Mouse (Mus musculus): ENCODE measurements around the gene Ppdpf. TPM values are rescaled to one million over a fixed set of nuclear protein-coding genes. Genes with fewer than 3 reads are reported as not detected.
"Not testable (repeated sequence)": the region's sequence is repeated elsewhere in the genome, so short reads cannot be mapped to it uniquely, and the experiment has no call there.

The Ppdpf gene
- total and polyA plus RNA-seq, 3 experiments: 91.1 to 160 (median 91.9) TPM

- no peak for DNase-seq
These were observed 27.9 kb upstream of the Ppdpf start for GRCm38 (mm10) chr2:181159091-181159514.

GRCm38 (mm10) chr2:181159771-181160170, 27.3 kb upstream of the Ppdpf start:
- DNase-seq: no peak

GRCm38 (mm10) chr2:181160821-181161220, 26.2 kb upstream of the Ppdpf start:
- no peak for DNase-seq

GRCm38 (mm10) chr2:181166469-181166868, 20.6 kb upstream of the Ppdpf start:
- DNase-seq: no peak

GRCm38 (mm10) chr2:181174646-181175045, 12.4 kb upstream of the Ppdpf start:
- DNase-seq: no peak

GRCm38 (mm10) chr2:181178015-181178414, 9.0 kb upstream of the Ppdpf start:
- no peak for DNase-seq

- DNase-seq: no peak
These were observed 8.6 kb upstream of the Ppdpf start for GRCm38 (mm10) chr2:181178471-181178870.

GRCm38 (mm10) chr2:181180898-181181297, 6.1 kb upstream of the Ppdpf start:
- DNase-seq: no peak

GRCm38 (mm10) chr2:181186635-181187034, 412 bp upstream of the Ppdpf start:
- DNase-seq: peak; percentile 90

- DNase-seq: peak; percentile 18
These were observed 1.6 kb downstream of the Ppdpf start for GRCm38 (mm10) chr2:181188681-181189080.

- no peak for DNase-seq
These were observed 2.3 kb downstream of the Ppdpf start for GRCm38 (mm10) chr2:181189321-181189720.

GRCm38 (mm10) chr2:181191385-181191784, 4.3 kb downstream of the Ppdpf start:
- not testable (repeated sequence) for DNase-seq

- DNase-seq: no peak
These were observed 4.9 kb downstream of the Ppdpf start for GRCm38 (mm10) chr2:181191936-181192335.

- DNase-seq: no peak
These were observed 6.0 kb downstream of the Ppdpf start for GRCm38 (mm10) chr2:181193044-181193443.

GRCm38 (mm10) chr2:181196628-181197300, 9.7 kb downstream of the Ppdpf start:
- no peak for DNase-seq

- no peak for DNase-seq
These were observed 14.6 kb downstream of the Ppdpf start for GRCm38 (mm10) chr2:181201606-181202005.

- no peak for DNase-seq
These were observed 15.4 kb downstream of the Ppdpf start, which contains the start of gene Ptk6 for GRCm38 (mm10) chr2:181202422-181202821. Ptk6 (minus strand) TSS chr2:181202789.

- DNase-seq: no peak
These were observed 15.8 kb downstream of the Ppdpf start for GRCm38 (mm10) chr2:181202886-181203285.

- DNase-seq: no peak
These were observed 18.6 kb downstream of the Ppdpf start for GRCm38 (mm10) chr2:181205678-181206077.

- DNase-seq: no peak
These were observed 19.1 kb downstream of the Ppdpf start for GRCm38 (mm10) chr2:181206118-181206517.

- peak; percentile 27 for DNase-seq
These were observed 25.5 kb downstream of the Ppdpf start for GRCm38 (mm10) chr2:181212389-181213020.

- peak; percentile 71 for DNase-seq
These were observed 26.0 kb downstream of the Ppdpf start, which contains the start of gene Srms for GRCm38 (mm10) chr2:181213021-181213445. Srms (minus strand) TSS chr2:181213185.

- no peak for DNase-seq
These were observed 29.0 kb downstream of the Ppdpf start for GRCm38 (mm10) chr2:181216037-181216436.

Data from adrenal gland, adult 2 months (tissue).